Mouse (Mus musculus) Muller cell, postnatal 12 days (primary cell): ENCODE data around the gene Ndufv3.

Experiments used
- DNase-seq: peaks from one replicate; pipeline ENCODE4 v3.0.0-alpha.2; 2015; ENCODE audit errors: inconsistent ontology term

Ndufv3 gene

DNA sequence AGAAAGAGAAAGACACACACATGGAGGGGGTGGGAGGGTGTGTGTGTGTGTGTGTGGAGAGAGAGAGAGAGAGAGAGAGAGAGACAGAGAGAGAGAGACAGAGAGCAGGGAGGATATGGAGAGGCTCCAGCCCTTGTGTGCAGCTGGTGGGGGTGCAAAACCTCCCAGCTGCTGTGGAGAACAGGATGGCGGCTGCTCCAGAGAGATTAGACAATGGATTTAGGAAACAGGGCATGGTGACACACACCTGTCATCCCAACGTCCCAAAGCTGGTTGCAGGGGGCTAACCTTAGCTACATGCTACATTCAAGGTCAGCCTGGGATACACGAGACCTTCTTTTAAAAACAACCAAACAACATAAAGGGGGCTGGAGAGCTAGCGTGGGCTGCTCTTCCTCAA is 36.3 kb downstream of the Ndufv3 start:
- DNase-seq, result no peak

DNA sequence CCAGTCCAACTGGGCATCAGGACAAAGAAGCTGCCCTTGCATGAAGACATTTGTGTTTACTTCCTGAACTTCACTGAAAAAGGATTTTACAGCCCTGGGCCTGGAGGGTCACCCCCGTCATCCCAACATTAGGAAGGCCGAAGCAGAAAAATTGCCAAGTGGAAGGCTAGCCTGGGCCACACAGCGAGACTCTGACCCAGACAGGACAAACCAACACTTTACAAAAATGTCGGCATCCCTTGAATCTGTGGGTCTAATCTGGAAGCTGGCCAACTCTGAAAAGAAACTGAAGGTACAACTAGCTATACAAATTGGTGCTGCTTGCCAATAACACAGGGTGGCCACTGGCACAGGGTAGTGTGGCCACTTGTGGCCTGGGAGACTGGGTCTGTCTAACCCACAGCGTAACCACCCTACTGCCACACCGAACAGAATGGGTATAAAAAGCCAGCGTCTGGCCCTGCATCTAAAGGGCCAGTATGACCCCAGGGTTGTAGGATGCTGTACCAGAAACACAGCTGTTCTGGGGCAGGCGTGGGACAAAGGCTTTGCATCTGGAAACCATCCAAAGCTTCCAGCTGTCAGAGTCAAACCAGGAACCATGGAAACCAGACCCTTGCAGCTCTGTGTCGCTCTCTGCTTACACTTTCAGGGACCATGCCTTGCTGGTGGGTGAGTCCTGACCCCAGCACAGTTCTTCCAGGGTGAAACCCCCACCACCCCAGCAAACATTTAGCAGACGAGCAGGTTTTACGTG is 37.4 kb downstream of the Ndufv3 start:
- no peak for DNase-seq

DNA sequence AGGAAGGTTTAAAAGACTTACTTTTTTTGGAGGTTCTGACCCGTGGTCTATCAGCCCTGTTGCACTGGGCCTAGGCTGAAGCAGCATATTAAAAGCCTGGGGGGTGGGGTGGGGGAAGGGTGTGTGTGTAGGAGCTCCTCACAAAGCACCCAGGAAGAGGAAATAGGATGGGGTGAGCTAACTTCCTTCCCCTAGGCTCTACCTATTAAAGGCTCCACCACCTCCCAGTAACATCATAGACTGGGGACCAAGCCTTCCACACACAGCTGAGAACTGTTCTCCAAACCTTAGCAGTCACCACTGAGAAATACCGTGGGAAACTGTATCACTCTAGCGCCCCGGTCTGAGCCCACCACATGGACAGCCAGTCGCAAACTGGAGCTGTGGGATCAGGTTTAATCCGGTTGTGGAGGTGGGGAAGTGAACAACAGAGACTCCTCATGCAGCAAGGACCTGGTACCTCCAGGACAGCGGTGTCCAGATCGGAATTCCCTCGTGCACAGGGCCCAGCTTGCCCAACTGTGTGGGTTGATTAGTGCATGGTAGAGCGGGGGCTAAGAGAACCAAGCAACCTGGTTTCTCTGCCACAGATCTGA is 38.1 kb downstream of the Ndufv3 start:
- no peak for DNase-seq

DNA sequence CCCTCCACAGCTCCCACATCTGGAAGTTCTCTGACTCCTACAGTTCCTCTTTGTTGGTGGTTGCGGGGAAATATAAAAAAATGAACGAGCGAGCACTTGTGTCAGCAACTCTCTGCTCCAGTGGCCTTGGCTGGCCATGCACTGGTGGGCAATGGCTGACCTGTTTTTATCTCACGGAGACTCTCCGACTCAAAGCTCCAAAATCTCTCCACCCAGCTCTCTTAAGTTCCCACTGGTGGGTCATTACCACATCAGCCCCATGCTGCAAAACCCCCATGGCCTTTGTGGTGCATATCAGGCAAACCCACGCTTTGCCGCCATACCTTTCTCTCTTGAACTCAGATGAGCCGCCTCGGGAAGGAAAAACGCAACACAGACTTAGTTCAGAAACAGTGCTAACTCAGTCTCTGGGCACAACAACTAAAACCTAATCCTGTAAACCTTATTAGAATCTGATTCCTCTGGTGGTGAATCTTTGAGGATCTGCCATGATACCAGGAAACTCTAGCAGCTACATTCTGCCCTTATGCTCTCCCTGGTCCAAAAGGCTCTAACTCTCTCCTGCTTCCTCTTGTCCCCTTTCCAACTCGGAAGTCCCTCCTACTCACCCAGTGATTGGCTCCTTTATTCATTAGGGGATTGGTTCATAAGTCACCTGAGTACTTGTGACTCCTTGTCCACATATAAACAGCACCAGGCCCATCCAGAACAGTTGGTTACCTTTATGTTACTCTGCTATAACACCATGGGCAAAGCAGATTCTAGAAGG is 39.3 kb downstream of the Ndufv3 start:
- DNase-seq, result no peak

DNA sequence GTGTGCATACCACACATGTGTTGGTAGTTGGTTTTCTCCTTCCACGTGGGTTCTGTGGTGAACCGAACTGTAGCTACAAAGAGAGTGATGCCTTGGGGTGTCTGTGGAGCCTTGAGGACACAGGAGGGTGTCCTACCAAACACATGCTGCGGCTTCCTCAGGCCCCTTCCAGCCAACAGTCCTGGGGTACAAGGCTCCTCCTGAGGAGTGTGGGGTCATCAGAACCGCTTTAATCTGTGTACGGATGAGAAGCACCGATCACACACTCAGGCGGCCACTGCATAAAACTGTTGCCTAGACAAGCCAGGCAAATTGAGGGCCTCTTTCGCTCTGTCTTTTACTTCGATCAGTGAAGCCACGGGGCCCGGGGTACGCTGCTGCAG is 43.7 kb downstream of the Ndufv3 start:
- no peak for DNase-seq

DNA sequence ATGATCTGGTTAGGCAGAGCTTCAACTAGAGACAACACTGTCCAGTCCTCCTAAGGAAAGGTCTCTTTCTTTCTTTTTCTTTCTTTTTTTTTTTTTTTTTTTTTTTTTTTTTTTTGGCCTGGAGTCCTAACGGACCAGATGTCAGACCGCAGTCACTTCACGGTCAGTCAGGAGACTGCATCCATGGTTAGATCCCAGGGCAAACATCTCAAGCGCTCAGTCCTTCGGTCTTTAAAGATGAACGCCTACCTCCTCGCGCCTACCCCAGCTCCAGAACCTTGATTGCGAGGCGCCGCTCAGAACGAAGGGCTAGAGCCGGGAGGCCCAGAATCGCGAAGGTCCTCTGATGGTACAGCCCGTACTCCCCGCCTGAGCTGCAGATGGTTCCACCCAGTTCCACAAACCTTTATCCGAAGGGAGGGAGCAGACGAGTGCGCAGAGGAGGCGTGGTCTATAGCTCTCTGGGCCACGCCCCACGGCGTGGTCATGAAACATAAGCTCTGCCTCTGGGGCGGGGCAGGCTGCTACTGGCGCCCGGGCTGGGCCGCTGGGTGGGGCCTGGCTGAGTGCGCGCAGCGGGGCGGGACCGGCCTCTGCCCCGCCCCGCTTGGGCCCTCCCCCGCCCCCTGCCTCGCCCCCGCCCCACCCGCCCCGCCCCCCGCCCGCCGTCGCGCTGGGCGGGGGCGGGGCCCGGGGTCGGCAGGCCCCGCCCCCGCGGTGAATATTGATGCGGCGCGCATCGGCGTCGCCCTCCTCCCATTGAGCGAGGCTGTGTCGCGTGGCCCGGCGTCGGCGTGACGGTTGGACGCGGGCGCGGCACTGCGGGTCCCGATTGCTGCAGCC is 44.3 kb downstream of the Ndufv3 start, which contains the start of gene Pknox1:
Pknox1 (plus strand) TSS at position 720 of the 843 bp plus-strand sequence.
- DNase-seq, result peak; percentile 99

GRCm38 (mm10) chr17:31564858-31565140 is 44.9 kb downstream of the Ndufv3 start:
- no peak for DNase-seq

- DNase-seq, result peak; percentile 78
These were observed 45.5 kb downstream of the Ndufv3 start for GRCm38 (mm10) chr17:31565141-31566056.

- no peak for DNase-seq
These were observed 46.4 kb downstream of the Ndufv3 start for GRCm38 (mm10) chr17:31566276-31566675.

DNA sequence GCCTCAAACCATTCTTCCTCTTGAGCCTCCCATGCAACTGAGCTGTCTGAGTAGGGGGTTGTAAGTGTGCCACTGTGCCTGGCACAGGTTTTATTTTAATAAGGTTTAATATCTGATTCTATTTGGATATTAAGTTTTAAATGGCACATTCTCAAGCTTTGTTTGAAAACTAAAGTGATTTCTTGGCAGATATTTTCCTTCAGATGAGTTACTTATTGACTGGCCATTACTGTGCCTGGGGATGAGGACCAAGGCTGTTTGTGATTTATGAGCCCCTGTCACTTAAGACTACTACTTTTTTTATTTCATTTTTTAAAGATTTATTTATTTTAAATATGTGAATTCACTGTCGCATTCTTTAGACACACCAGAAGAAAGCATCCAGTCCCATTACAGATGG is 49.8 kb downstream of the Ndufv3 start:
- DNase-seq, result no peak

DNA sequence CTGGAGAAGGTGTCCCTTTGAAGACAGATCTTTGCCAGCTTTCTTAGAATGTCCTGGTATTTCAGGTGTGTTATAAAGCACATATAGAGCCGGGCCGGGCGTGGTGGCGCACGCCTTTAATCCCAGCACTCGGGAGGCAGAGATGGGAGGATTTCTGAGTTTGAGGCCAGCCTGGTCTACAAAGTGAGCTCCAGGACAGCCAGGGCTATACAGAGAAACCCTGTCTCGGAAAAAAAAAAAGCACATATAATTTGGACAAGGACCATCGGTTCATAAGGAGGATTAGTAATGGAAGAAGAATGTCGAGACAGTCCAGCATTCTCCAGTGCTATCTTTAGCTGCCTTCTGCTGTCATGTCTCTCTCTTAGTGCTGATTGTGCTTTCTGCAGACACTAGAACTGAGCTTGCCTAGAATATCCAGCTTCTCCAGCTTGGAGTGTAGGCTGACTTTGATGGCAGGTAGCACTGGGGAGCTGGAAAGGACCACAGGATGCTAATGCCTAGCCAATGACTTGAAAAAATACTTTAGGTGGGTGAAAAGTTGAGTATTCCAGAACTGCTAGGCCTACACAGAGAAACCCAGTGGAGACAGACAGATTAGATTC is 50.5 kb downstream of the Ndufv3 start:
- DNase-seq, result peak; percentile 42

DNA sequence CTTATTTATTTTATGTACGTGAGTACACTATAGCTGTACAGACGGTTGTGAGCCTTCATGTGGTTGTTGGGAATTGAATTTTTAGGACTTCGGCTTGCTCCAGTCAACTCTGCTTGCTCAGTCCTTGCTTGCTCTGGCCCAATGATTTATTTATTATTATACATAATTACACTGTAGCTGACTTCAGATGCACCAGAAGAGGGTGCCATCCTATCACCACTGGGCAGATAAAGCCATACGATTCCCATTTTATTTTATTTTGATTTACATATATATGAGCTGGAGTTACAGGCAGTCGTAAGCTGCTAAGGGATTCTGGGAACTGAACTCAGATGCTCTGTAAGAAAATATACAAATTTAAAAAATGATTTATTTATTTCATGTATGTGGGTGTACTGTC is 51.8 kb downstream of the Ndufv3 start:
- no peak for DNase-seq

- DNase-seq, result peak; percentile 85
These were observed 54.7 kb downstream of the Ndufv3 start for GRCm38 (mm10) chr17:31574662-31575061.

GRCm38 (mm10) chr17:31576394-31577175 is 56.7 kb downstream of the Ndufv3 start:
- DNase-seq, result peak; percentile 72

DNA sequence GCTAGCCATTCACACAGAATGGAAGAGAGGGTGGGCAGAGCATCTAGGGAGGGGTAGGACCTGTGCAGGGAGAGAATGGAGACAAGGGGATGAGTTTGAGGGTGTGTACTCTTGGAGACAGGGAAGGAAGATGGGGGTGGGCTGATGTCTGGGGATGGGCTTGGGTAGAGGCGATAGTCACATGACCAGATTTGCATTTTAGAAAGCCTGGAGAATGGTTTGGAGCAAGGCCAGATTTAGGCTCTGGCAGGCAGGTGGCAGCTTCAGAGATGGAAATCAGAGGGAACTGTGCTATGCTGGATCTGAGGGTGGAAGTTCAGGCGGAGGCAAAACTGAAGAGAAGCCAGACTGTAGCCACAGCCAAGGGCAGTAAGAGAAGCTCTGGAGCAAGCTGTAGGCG is 60.4 kb downstream of the Ndufv3 start:
- DNase-seq, result no peak
